Mouse (Mus musculus): ENCODE results near the gene Susd6. TPM values are rescaled to one million over a fixed set of nuclear protein-coding genes. Genes with fewer than 3 reads are reported as not detected.

Susd6 gene
- total and polyA plus RNA-seq, 3 experiments = 7.8 to 11.0 (median 8.7) TPM

GRCm38 (mm10) chr12:80930141-80930540, 139.8 kb downstream of the Susd6 start:
- H3K9me3 ChIP-seq (replicated peaks; ENCODE audit: low read length) = no peaks in the 10 kb centered on the region
- H3K4me1 ChIP-seq (ENCODE audit: control insufficient read depth in 1 of 2, insufficient read depth in 2 of 2) = no peaks in the 10 kb centered on the region
- TF ChIP-seq MYC (IDR thresholded peaks at IDR 0.05; ENCODE audit: low read depth, low read length) (no peak), CHD1 (IDR thresholded peaks at IDR 0.05; ENCODE audit: low read depth, low read length) (no peak), BHLHE40 (IDR thresholded peaks at IDR 0.05; ENCODE audit: low read depth, low read length) (no peak), NRF1 (IDR thresholded peaks at IDR 0.05; ENCODE audit: low read depth, low read length) (no peak), IRF4 (IDR thresholded peaks at IDR 0.05; ENCODE audit: low read depth, low read length) (no peak), RCOR1 (conservative IDR thresholded peaks at IDR 0.05; ENCODE audit: low read depth, low read length) (no peak), USF2 (conservative IDR thresholded peaks at IDR 0.05; ENCODE audit: low read depth, low read length) (no peak), E2F4 (IDR thresholded peaks at IDR 0.05; ENCODE audit: insufficient replicate concordance, low read depth, low read length) (no peak), ELF1 (IDR thresholded peaks at IDR 0.05; ENCODE audit: low read depth, low read length) (no peak), MXI1 (IDR thresholded peaks at IDR 0.05; ENCODE audit: low read depth, low read length) (no peak), EP300 (IDR thresholded peaks at IDR 0.05; ENCODE audit: low read length) (no peak), CHD2 (IDR thresholded peaks at IDR 0.05; ENCODE audit: low read length) (no peak)
- no peak overlapping the region for H3K4me2 ChIP-seq (ENCODE audit: insufficient read depth, low read depth, poor library complexity, severe bottlenecking)
- H3K27me3 ChIP-seq (replicated peaks) = no peaks in the 10 kb centered on the region
- H3K9ac ChIP-seq (ENCODE audit: insufficient read depth, low read depth) = no peak overlapping the region
- no peak overlapping the region for H3K27ac ChIP-seq (ENCODE audit: insufficient read depth, low read depth)
- in situ Hi-C loops (cut with MboI; ENCODE audit: low pct_ligation_motif_present, low pct_unique_long_range_greater_than_20kb, low sequenced_read_pairs) = no loop called here
- H3K36me3 ChIP-seq (replicated peaks in 1 of 2; ENCODE audit: control insufficient read depth in 1 of 2, insufficient read depth in 1 of 2, low read length in 1 of 2) = no peaks in the 10 kb centered on the region
- dilution Hi-C loops (cut with MboI; ENCODE audit: extremely low pct_ligation_motif_present, extremely low pct_unique_long_range_greater_than_20kb, low sequenced_read_pairs) = no loop called here
- no peaks in the 10 kb centered on the region for H3K79me2 ChIP-seq (replicated peaks; ENCODE audit: control insufficient read depth, extremely low read depth, insufficient read depth, poor library complexity, severe bottlenecking)
- no peak for DNase-seq (ENCODE audit: extremely low read depth)
- no peak overlapping the region for H3K4me3 ChIP-seq (replicated peaks in 1 of 3; ENCODE audit: low read depth in 2 of 3, low read length in 2 of 3, poor library complexity in 1 of 3)

Other genes with a start within 250 kb of the Susd6 start
- 8.0 and 8.7 TPM in 2 replicates for gene Slc39a9, start 146.6 kb upstream of the Susd6 start, total RNA-seq (2012; rRNA removed)
- gene Slc39a9, start 146.6 kb upstream of the Susd6 start, total RNA-seq (2014; rRNA removed) = 7.8 and 9.1 TPM in 2 replicates
- 17.1 and 22.5 TPM in 2 replicates for gene Slc39a9, start 146.6 kb upstream of the Susd6 start, polyA plus RNA-seq (2012; ENCODE audit: insufficient read length, low read depth)
- gene Erh, start 146.2 kb upstream of the Susd6 start, total RNA-seq (2012; rRNA removed) = 227 and 298 TPM in 2 replicates
- 306 and 315 TPM in 2 replicates for gene Erh, start 146.2 kb upstream of the Susd6 start, total RNA-seq (2014; rRNA removed)
- gene Erh, start 146.2 kb upstream of the Susd6 start, polyA plus RNA-seq (2012; ENCODE audit: insufficient read length, low read depth) = 229 and 306 TPM in 2 replicates
- gene Plekhd1, start 97.9 kb upstream of the Susd6 start, total RNA-seq (2012; rRNA removed) = 0.08 TPM in 1 of 2 replicates, not detected in the other
- not detected in 2 replicates for gene Plekhd1, start 97.9 kb upstream of the Susd6 start, total RNA-seq (2014; rRNA removed)
- gene Plekhd1, start 97.9 kb upstream of the Susd6 start, polyA plus RNA-seq (2012; ENCODE audit: insufficient read length, low read depth) = 0.34 TPM in 1 of 2 replicates, not detected in the other
- gene Ccdc177, start 29.8 kb upstream of the Susd6 start, total RNA-seq (2012; rRNA removed) = not detected in 2 replicates
- gene Ccdc177, start 29.8 kb upstream of the Susd6 start, total RNA-seq (2014; rRNA removed) = not detected in 2 replicates
- not detected in 2 replicates for gene Ccdc177, start 29.8 kb upstream of the Susd6 start, polyA plus RNA-seq (2012; ENCODE audit: insufficient read length, low read depth)
- gene Srsf5, start 155.0 kb downstream of the Susd6 start, total RNA-seq (2012; rRNA removed) = 260 and 311 TPM in 2 replicates
- gene Srsf5, start 155.0 kb downstream of the Susd6 start, total RNA-seq (2014; rRNA removed) = 459 and 511 TPM in 2 replicates
- 549 and 597 TPM in 2 replicates for gene Srsf5, start 155.0 kb downstream of the Susd6 start, polyA plus RNA-seq (2012; ENCODE audit: insufficient read length, low read depth)
- gene Slc10a1, start 178.2 kb downstream of the Susd6 start, total RNA-seq (2012; rRNA removed) = 0.13 TPM in 2 replicates
- gene Slc10a1, start 178.2 kb downstream of the Susd6 start, total RNA-seq (2014; rRNA removed) = not detected in 2 replicates
- 0.20 and 0.23 TPM in 2 replicates for gene Slc10a1, start 178.2 kb downstream of the Susd6 start, polyA plus RNA-seq (2012; ENCODE audit: insufficient read length, low read depth)
- 11.5 and 11.6 TPM in 2 replicates for gene Smoc1, start 236.3 kb downstream of the Susd6 start, total RNA-seq (2012; rRNA removed)
- gene Smoc1, start 236.3 kb downstream of the Susd6 start, total RNA-seq (2014; rRNA removed) = 11.0 and 11.2 TPM in 2 replicates
- gene Smoc1, start 236.3 kb downstream of the Susd6 start, polyA plus RNA-seq (2012; ENCODE audit: insufficient read length, low read depth) = 23.0 and 23.5 TPM in 2 replicates

All from CH12.LX (cell line).